Mouse (Mus musculus) limb, embryonic 12.5 days (tissue): ENCODE results near the gene Gm49369. TPM values are rescaled to one million over a fixed set of nuclear protein-coding genes. Genes with fewer than 3 reads are reported as not detected.
"Not testable (repeated sequence)": the region's sequence is repeated elsewhere in the genome, so short reads cannot be mapped to it uniquely, and the experiment has no call there.

Experiments
- ATAC-seq: fragments of 200-750 bp; cut with Nextera tagmentation; 2 replicates; pipeline ENCODE4 v1.8.0; 2017; ENCODE audit warnings: low read depth, moderate TSS enrichment; ENCODE audit not compliant: insufficient number of reproducible peaks, insufficient read depth, low FRiP score, low TSS enrichment
- H3K27ac ChIP-seq: fragments of 300-500 bp; sonication (generic); 2 replicates; pipeline ENCODE4 v1.5.1; 2016; ENCODE audit warnings: mild to moderate bottlenecking, moderate library complexity
- H3K27me3 ChIP-seq: fragments of 300-500 bp; sonication (generic); 2 replicates; pipeline ENCODE4 v1.6.1; 2016; ENCODE audit warnings: mild to moderate bottlenecking, moderate library complexity
- H3K36me3 ChIP-seq: fragments of 300-500 bp; sonication (generic); 2 replicates; pipeline ENCODE4 v1.6.1; 2016; ENCODE audit warnings: mild to moderate bottlenecking, moderate library complexity
- H3K4me1 ChIP-seq: fragments of 300-500 bp; sonication (generic); replicated peaks from 2 replicates; pipeline ENCODE4 v1.6.1; 2016
- H3K4me2 ChIP-seq: fragments of 300-500 bp; sonication (generic); 2 replicates; pipeline ENCODE4 v1.6.1; 2016; ENCODE audit warnings: mild to moderate bottlenecking, moderate library complexity
- H3K4me3 ChIP-seq: fragments of 300-500 bp; sonication (generic); replicated peaks from 2 replicates; pipeline ENCODE4 v1.5.1; 2016; ENCODE audit warnings: mild to moderate bottlenecking
- H3K9ac ChIP-seq: fragments of 300-500 bp; sonication (generic); replicated peaks from 2 replicates; pipeline ENCODE4 v1.6.1; 2016; ENCODE audit warnings: mild to moderate bottlenecking, moderate library complexity
- H3K9me3 ChIP-seq: fragments of 300-500 bp; sonication (generic); 2 replicates; pipeline ENCODE4 v1.6.1; 2016; ENCODE audit warnings: mild to moderate bottlenecking, moderate library complexity
- WGBS: fragments of 180-500 bp; shearing (Covaris S2); methylation state at CpG from one replicate; pipeline ENCODE4 v1.1.7; 2016; 5-methylcytosine and 5-hydroxymethylcytosine counted together
- polyA plus RNA-seq: library from polyadenylated mRNA; unstranded; fragments of >200 nt; fragmentation: Nextera tagmentation; extraction: Ambion mirVana; gene quantifications from 2 replicates; pipeline ENCODE4 v1.2.1, GENCODE M21; 2016

The Gm49369 gene
- polyA plus RNA-seq, 1 experiment from 2014 or later, result 3.4 TPM

DNA sequence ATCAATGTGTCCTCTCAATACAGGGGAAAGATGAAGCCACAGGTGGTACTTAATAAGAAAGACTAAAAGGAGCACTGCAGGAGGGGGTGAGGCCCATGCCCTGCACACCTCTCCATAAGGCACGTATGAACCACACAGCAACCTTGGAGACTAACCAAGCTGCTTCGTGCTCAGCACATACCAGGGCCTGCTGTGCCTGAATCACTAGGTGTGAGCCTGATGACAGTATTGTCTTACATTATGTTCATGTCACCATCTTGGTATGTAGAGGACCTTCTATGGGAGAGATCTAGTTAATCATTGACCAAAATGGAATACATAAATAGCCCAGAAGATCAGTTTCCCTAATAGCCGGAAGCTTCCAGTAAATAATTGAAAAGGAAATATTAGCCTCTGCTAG lies 27.1 kb upstream of the Gm49369 start:
- 88% methylated on average over 3 of the region's 3 CpGs for WGBS
- H3K4me3 ChIP-seq, result no peak overlapping the region
- no peak overlapping the region for H3K4me2 ChIP-seq
- no peaks in the 10 kb centered on the region for H3K36me3 ChIP-seq
- H3K4me1 ChIP-seq, result no peaks in the 10 kb centered on the region
- H3K27me3 ChIP-seq, result no peaks in the 10 kb centered on the region
- no peak for ATAC-seq
- H3K9ac ChIP-seq, result no peak overlapping the region
- no peak overlapping the region for H3K27ac ChIP-seq
- H3K9me3 ChIP-seq, result no peaks in the 10 kb centered on the region

DNA sequence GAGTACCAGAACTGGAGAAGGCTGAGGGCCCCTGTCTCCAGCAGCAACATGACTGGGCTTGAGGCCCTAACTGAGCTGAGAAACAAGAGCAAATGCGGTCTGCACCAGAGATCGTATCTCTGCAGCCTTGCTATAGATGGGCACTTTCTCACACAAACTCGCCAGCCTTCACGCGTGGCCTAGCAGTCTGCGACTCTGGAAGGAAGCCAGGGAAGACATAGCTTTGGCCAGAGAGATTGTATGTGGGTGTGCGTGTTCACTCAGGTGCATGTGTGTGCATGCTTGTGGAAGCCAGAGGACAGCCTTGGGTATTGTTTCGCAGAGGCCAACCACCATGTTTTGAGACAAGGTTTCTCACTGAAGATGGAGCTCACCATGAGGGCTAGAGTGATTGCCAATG lies 26.2 kb upstream of the Gm49369 start:
- ATAC-seq, result no peak
- Histone ChIP-seq H3K27me3 (no peaks in the 10 kb centered on the region), H3K4me1 (no peaks in the 10 kb centered on the region), H3K36me3 (no peaks in the 10 kb centered on the region), H3K4me3 (no peak overlapping the region), H3K9me3 (no peaks in the 10 kb centered on the region), H3K9ac (no peak overlapping the region), H3K4me2 (no peak overlapping the region), H3K27ac (no peak overlapping the region)
- 91% methylated on average over 8 of the region's 8 CpGs for WGBS

DNA sequence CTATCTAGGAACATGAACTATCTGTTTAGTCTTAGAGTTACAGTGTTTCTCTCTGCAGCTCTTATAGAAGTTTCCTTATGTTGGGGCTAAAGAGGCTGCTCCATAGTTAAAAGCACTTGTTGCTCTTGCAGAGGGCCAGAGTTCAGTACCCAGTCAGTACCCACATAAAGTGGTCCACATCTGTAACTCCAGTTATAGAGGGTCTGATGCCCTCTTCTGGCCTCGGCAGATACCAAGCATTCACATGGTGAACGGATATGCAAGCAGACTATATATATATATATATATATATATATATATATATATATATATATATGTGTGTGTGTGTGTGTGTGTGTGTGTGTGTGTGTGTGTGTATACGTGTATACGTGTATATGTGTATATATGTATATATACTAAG lies 25.5 kb upstream of the Gm49369 start:
- ATAC-seq, result no peak
- no peak overlapping the region for H3K27ac ChIP-seq
- H3K36me3 ChIP-seq, result no peaks in the 10 kb centered on the region
- no peaks in the 10 kb centered on the region for H3K9me3 ChIP-seq
- no peaks in the 10 kb centered on the region for H3K4me1 ChIP-seq
- no peak overlapping the region for H3K4me2 ChIP-seq
- H3K4me3 ChIP-seq, result no peak overlapping the region
- WGBS, result 68% methylated on average over 4 of the region's 4 CpGs
- no peaks in the 10 kb centered on the region for H3K27me3 ChIP-seq
- no peak overlapping the region for H3K9ac ChIP-seq

DNA sequence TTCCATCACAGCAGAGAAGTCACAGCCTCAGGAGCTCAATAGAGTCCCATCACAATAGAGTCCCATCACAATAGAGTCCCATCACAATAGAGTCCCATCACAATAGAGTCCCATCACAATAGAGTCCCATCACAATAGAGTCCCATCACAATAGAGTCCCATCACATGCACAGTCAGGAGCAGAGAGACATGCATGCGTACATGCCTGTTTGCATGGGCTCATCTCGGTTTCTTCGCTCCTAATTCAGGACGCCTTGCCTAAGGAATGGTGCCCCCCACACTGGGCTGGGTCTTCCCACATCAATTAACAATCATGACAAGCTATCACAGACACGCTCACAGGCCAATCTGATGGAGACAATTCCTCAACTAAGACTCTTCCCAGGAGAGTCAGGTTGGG lies 22.7 kb upstream of the Gm49369 start:
- WGBS, result 90% methylated on average over 5 of the region's 5 CpGs

DNA sequence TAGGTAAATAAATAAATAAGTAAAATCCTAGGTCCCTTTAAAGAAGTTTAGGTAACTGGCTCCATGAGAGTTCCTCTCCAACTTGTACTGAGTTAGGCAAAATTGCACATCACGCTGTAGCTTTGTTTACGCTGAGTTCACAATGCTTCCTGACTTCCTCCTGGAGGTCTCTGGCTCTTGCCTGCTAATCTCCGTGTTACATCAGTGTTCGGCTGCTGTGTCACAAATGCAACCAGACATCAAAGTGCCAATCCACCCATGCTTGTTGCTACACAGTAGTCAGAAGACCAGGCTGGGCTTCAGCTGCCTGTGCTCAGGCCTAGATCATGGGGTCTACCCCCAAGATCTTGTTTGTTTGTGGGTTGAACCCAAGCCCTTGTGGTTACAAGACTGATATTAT lies 21.1 kb upstream of the Gm49369 start:
- Histone ChIP-seq H3K9ac (no peak overlapping the region), H3K4me3 (no peak overlapping the region), H3K36me3 (no peaks in the 10 kb centered on the region), H3K27me3 (no peaks in the 10 kb centered on the region), H3K27ac (no peak overlapping the region), H3K4me1 (peaks cover 4% of the 10 kb centered on the region), H3K9me3 (no peaks in the 10 kb centered on the region), H3K4me2 (no peak overlapping the region)
- ATAC-seq, result no peak
- 88% methylated on average over 4 of the region's 4 CpGs for WGBS

More for the DNA sequence above, 22.7 kb upstream of the Gm49369 start:
- ATAC-seq, H3K27me3 ChIP-seq, H3K36me3 ChIP-seq, H3K4me1 ChIP-seq, H3K4me3 ChIP-seq, H3K9ac ChIP-seq, H3K27ac ChIP-seq, H3K4me2 ChIP-seq, H3K9me3 ChIP-seq: not testable (repeated sequence)

DNA sequence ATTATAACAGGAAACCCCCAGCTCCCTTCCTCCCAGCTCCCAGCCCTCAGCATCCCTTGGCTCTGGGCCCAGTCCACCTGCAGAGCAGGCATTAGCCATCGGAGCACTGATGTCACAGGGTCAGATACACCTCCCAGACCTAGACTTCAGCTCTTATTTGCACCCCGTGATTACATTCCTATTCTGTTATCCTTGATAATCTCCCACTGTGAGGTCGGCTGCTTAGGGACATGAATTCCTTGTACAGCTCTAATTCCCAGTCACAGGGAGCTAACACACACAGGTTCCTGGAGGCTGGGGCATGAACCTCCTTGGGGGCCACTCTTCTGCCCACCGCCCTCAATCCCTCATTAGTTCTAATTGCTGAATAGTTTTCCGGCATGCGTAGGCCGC lies 18.3 kb upstream of the Gm49369 start:
- Histone ChIP-seq H3K9ac (no peak overlapping the region), H3K27me3 (no peaks in the 10 kb centered on the region), H3K9me3 (no peaks in the 10 kb centered on the region), H3K36me3 (no peaks in the 10 kb centered on the region), H3K4me3 (no peak overlapping the region), H3K4me1 (peaks cover 4% of the 10 kb centered on the region), H3K4me2 (no peak overlapping the region), H3K27ac (no peak overlapping the region)
- WGBS, result 46% methylated on average over 7 of the region's 7 CpGs
- no peak for ATAC-seq

DNA sequence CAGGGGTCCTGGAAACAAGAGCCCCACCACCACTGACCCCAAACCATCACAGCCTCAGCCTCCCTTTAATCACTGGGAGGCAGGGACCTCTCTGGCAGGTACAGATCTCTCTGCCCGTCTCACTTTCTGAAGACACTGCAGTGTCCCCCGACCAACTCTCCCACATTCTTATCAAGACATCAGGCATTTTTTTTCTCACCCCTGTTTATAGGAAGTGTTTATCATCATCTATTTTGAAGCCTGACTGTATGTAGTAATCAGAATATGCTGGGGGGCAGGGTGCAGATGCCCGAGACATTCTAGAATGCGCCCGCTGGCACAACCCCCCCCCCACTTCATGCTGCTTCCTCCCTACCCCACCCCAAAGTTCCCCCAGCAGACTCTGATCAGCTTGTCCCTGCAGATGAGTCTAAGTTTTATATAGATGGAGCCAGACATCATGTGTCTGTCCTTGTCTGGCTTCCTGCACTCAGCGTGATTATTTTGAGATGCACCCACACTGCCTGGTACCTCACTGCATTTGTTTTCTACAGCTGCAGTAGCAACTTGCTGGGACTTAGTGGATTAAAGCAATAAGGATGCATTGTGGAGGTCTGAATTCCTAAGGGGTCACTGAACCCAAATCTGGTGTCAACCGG lies 17.8 kb upstream of the Gm49369 start:
- Histone ChIP-seq H3K9ac (no peak overlapping the region), H3K27ac (no peak overlapping the region), H3K4me3 (no peak overlapping the region), H3K9me3 (no peaks in the 10 kb centered on the region), H3K4me1 (peaks cover 4% of the 10 kb centered on the region), H3K27me3 (no peaks in the 10 kb centered on the region), H3K36me3 (no peaks in the 10 kb centered on the region), H3K4me2 (no peak overlapping the region)
- no peak for ATAC-seq
- 68% methylated on average over 7 of the region's 7 CpGs for WGBS

DNA sequence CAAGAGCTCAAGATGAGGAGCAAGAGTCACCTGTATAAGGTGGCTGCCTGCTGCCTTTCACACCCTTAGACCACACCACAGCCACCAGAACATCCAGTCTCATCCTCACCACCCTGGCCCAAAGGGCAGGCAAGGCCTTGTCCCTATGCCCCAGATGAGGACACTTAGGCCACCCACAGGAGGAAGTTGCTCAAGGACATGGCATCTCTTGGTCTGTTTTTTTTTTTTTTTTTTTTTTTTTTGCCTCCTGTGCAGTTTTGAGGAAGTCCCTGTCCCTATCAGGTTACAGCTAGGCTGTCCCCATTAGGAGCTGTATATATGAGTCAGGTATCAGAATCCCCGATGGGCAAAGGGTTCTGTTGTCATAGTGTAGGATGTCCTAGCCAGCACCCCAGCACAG lies 16.8 kb upstream of the Gm49369 start:
- Histone ChIP-seq H3K4me2 (no peak overlapping the region), H3K4me1 (peaks cover 4% of the 10 kb centered on the region), H3K9me3 (no peaks in the 10 kb centered on the region), H3K27ac (no peak overlapping the region), H3K9ac (no peak overlapping the region), H3K27me3 (no peaks in the 10 kb centered on the region), H3K36me3 (no peaks in the 10 kb centered on the region), H3K4me3 (no peak overlapping the region)
- no peak for ATAC-seq
- 65% methylated on average over 1 of the region's 1 CpGs for WGBS

DNA sequence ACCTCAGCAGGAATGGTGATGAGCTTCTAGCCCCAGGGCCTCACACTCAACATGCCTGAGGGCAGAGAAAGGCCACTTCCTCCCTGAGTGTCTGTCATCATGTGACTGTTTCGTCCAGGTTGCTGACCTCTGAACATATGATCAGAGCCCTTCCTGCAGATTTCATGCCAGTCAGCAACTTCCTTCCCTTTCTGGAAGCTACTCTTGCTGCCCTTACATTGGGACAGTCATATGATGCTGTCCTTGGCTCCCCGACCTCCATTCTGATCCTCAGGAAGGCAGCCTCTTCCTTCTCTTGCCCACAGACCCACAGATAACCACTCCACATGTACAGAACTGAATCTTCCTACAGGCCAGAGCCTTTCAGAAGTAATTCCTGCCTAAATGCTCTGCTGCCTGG lies 15.6 kb upstream of the Gm49369 start:
- H3K27ac ChIP-seq, result no peak overlapping the region
- no peaks in the 10 kb centered on the region for H3K36me3 ChIP-seq
- peaks cover 4% of the 10 kb centered on the region for H3K4me1 ChIP-seq
- H3K27me3 ChIP-seq, result no peaks in the 10 kb centered on the region
- no peak overlapping the region for H3K4me2 ChIP-seq
- 67% methylated on average over 2 of the region's 2 CpGs for WGBS
- no peak overlapping the region for H3K9ac ChIP-seq
- ATAC-seq, result no peak
- H3K9me3 ChIP-seq, result no peaks in the 10 kb centered on the region
- H3K4me3 ChIP-seq, result no peak overlapping the region

DNA sequence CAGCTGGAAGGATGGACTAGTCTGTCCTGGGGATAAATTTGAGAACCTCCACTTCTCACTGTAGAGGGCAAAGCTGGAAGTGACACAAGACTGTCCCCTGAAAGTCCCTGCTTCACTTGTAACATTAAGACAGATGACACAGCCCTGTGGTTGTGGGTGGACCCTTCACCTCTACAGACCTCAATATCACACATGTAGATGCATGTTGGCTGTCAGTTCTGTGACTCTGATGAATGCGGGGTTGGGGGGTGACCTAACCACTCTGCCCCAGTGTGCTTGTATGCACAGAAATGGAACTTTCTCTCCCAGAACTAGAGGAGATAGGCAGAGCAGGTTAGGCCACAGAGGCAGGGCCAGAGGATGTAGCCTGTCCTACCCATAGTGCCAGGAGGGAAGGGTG lies 14.1 kb upstream of the Gm49369 start:
- no peaks in the 10 kb centered on the region for H3K36me3 ChIP-seq
- H3K27ac ChIP-seq, result no peak overlapping the region
- H3K27me3 ChIP-seq, result no peaks in the 10 kb centered on the region
- no peak overlapping the region for H3K9ac ChIP-seq
- H3K9me3 ChIP-seq, result no peaks in the 10 kb centered on the region
- H3K4me3 ChIP-seq, result no peak overlapping the region
- no peak for ATAC-seq
- H3K4me2 ChIP-seq, result no peak overlapping the region
- H3K4me1 ChIP-seq, result peaks cover 4% of the 10 kb centered on the region
- WGBS, result 98% methylated on average over 1 of the region's 1 CpGs

DNA sequence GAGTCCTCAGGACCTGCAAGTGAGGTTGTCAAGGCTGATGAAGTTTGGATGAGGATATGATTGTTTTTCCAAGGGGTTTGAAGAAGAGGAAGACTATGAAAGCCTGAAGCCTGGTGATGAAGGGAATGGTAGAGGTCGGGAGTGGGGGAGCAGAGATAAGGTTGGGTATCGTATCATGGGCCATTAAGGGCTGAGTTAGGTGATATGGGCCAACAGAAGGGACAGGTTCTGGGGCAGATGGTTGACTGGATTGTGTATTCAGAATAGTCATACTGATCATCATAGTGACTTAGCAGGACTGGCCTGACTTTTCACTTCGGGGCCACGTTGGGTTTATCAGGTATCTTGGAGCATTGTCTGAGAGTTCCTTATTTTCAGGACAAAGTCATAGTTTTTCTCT lies 13.0 kb upstream of the Gm49369 start:
- 90% methylated on average over 4 of the region's 4 CpGs for WGBS
- Histone ChIP-seq H3K27me3 (no peaks in the 10 kb centered on the region), H3K27ac (no peak overlapping the region), H3K4me2 (no peak overlapping the region), H3K9ac (no peak overlapping the region), H3K9me3 (no peaks in the 10 kb centered on the region), H3K36me3 (no peaks in the 10 kb centered on the region), H3K4me1 (no peaks in the 10 kb centered on the region), H3K4me3 (no peak overlapping the region)
- no peak for ATAC-seq
